ENCODE assay signal across 8 mouse cellular contexts in genomic region chr5:44226521-44227461, GRCm38 (mm10). TPM values are rescaled to one million over a fixed set of nuclear protein-coding genes. Genes with fewer than 3 reads are reported as not detected.
DNase-seq lines count a peak whose midpoint lies in the region; ATAC-seq and TF ChIP-seq lines count a peak whose summit lies in the region.

Tapt1 (minus strand) TSS chr5:44226626.

- H3K4me3 ChIP-seq in forebrain, embryonic 11.5 days (ENCODE audit: low read depth, low read length) = peak within 1 kb of the TSS; percentile 84
- H3K4me3 ChIP-seq in heart, embryonic 15.5 days = peak within 1 kb of the TSS; percentile 90
- peak within 1 kb of the TSS; percentile 89 to 95 for H3K4me3 ChIP-seq in liver, embryonic 14.5 days (ENCODE audit: insufficient read depth in 1 of 2, low read depth in 2 of 2, low read length in 2 of 2)
- H3K4me3 ChIP-seq in stomach, embryonic 15.5 days (replicated peaks) = peak within 1 kb of the TSS; percentile 90

- peak within 1 kb of the TSS; percentile 95 for H3K9ac ChIP-seq in forebrain, embryonic 11.5 days (ENCODE audit: low read length)
- peak within 1 kb of the TSS; percentile 93 for H3K9ac ChIP-seq in heart, embryonic 15.5 days
- peak within 1 kb of the TSS; percentile 90 for H3K9ac ChIP-seq in liver, embryonic 14.5 days (replicated peaks)
- peak within 1 kb of the TSS; percentile 88 for H3K9ac ChIP-seq in stomach, embryonic 15.5 days

- ATAC-seq in forebrain, embryonic 11.5 days (replicated peaks; ENCODE audit: low FRiP score) = peak; percentile 96
- peak; percentile 95 for ATAC-seq in heart, embryonic 15.5 days (replicated peaks; ENCODE audit: insufficient number of reproducible peaks, insufficient read depth, low FRiP score, low read depth)
- peak; percentile 90 for ATAC-seq in liver, embryonic 14.5 days (ENCODE audit: insufficient read depth)
- ATAC-seq in stomach, embryonic 15.5 days (ENCODE audit: insufficient read depth, low FRiP score, low read depth) = peak; percentile 94

- peak; percentile 91 for DNase-seq in CD4-positive, CD25-positive, alpha-beta regulatory T cell, adult 2 months (ENCODE audit: low read depth, low spot score)
- peak; percentile 73 for DNase-seq in c-Kit-negative CD71-positive TER-119-positive erythroid progenitor cells, embryonic 14.5 days (ENCODE audit: low read depth, low spot score)
- DNase-seq in forebrain, embryonic 11.5 days (ENCODE audit: low spot score) = peak; percentile 93
- peak; percentile 87 to 94 for DNase-seq in kidney, postnatal 25 days
- peak; percentile 65 to 72 (median 68) for DNase-seq in liver, embryonic 14.5 days (ENCODE audit: low read depth in 3 of 3, low spot score in 3 of 3)
- peak; percentile 83 for DNase-seq in neural tube, embryonic 10.5 days (ENCODE audit: extremely low spot score, low spot score)

- peak within 1 kb of the TSS; percentile 79 for H3K4me2 ChIP-seq in forebrain, embryonic 11.5 days (ENCODE audit: low read depth, low read length, severe bottlenecking)
- H3K4me2 ChIP-seq in heart, embryonic 15.5 days = peak within 1 kb of the TSS; percentile 80
- peak within 1 kb of the TSS; percentile 83 for H3K4me2 ChIP-seq in liver, embryonic 14.5 days (ENCODE audit: low read depth)
- peak within 1 kb of the TSS; percentile 83 for H3K4me2 ChIP-seq in stomach, embryonic 15.5 days

- H3K4me1 ChIP-seq in forebrain, embryonic 11.5 days (replicated peaks; ENCODE audit: control insufficient read depth, insufficient read depth, low read length) = peaks cover 6% of the 10 kb centered on the region; the same call in 1 of the 2 replicates
- H3K4me1 ChIP-seq in heart, embryonic 15.5 days (replicated peaks) = peaks cover 30% of the 10 kb centered on the region
- H3K4me1 ChIP-seq in liver, embryonic 14.5 days (replicated peaks; ENCODE audit: control insufficient read depth in 2 of 2, insufficient read depth in 2 of 2, low read length in 1 of 2) = peaks cover 22 to 31% of the 10 kb centered on the region in 2 experiments
- H3K4me1 ChIP-seq in stomach, embryonic 15.5 days = peaks cover 13% of the 10 kb centered on the region

- no peak for TF ChIP-seq EP300 in liver, embryonic 14.5 days (IDR thresholded peaks at IDR 0.05; ENCODE audit: low read depth)

- TF ChIP-seq CTCF in liver, embryonic 14.5 days (IDR thresholded peaks at IDR 0.05; ENCODE audit: low read depth) = no peak

- under 1% methylated on average over 78 of the region's 121 CpGs for WGBS in forebrain, embryonic 11.5 days
- WGBS in heart, embryonic 15.5 days = 1% methylated on average over 58 of the region's 121 CpGs
- WGBS in liver, embryonic 14.5 days (ENCODE audit: insufficient replicate concordance) = under 1% methylated on average over 114 of the region's 121 CpGs
- WGBS in stomach, embryonic 15.5 days = under 1% methylated on average over 112 of the region's 121 CpGs

- H3K27ac ChIP-seq in forebrain, embryonic 11.5 days (ENCODE audit: low read depth, low read length) = peak within 1 kb of the TSS; percentile 72
- peak within 1 kb of the TSS; percentile 92 for H3K27ac ChIP-seq in heart, embryonic 15.5 days
- peak within 1 kb of the TSS; percentile 78 for H3K27ac ChIP-seq in liver, embryonic 14.5 days
- H3K27ac ChIP-seq in stomach, embryonic 15.5 days = peak within 1 kb of the TSS; percentile 84

- H3K27me3 ChIP-seq in forebrain, embryonic 11.5 days (ENCODE audit: control insufficient read depth, insufficient read depth, low read length) = no peaks in the 10 kb centered on the region
- H3K27me3 ChIP-seq in heart, embryonic 15.5 days = no peaks in the 10 kb centered on the region
- no peaks in the 10 kb centered on the region for H3K27me3 ChIP-seq in liver, embryonic 14.5 days (ENCODE audit: control insufficient read depth, insufficient read depth, low read length)
- H3K27me3 ChIP-seq in stomach, embryonic 15.5 days (replicated peaks) = no peaks in the 10 kb centered on the region

- no peaks in the 10 kb centered on the region for H3K36me3 ChIP-seq in forebrain, embryonic 11.5 days (ENCODE audit: control insufficient read depth, insufficient read depth, low read length)
- no peaks in the 10 kb centered on the region for H3K36me3 ChIP-seq in heart, embryonic 15.5 days
- H3K36me3 ChIP-seq in liver, embryonic 14.5 days (replicated peaks; ENCODE audit: control insufficient read depth, insufficient read depth, low read depth) = no peaks in the 10 kb centered on the region
- H3K36me3 ChIP-seq in stomach, embryonic 15.5 days = no peaks in the 10 kb centered on the region

- no peaks in the 10 kb centered on the region for H3K9me3 ChIP-seq in forebrain, embryonic 11.5 days (ENCODE audit: control insufficient read depth, low read length)
- H3K9me3 ChIP-seq in heart, embryonic 15.5 days (replicated peaks) = no peaks in the 10 kb centered on the region
- no peaks in the 10 kb centered on the region for H3K9me3 ChIP-seq in liver, embryonic 14.5 days (ENCODE audit: control insufficient read depth, low read length)
- H3K9me3 ChIP-seq in stomach, embryonic 15.5 days = no peaks in the 10 kb centered on the region

RNA-seq across cellular contexts. Expression of gene Tapt1, which starts in this region (rescaled TPM):
- polyA plus RNA-seq in forebrain, embryonic 11.5 days (2014; fragmentation: Nextera tagmentation; extraction: Ambion mirVana) = 29.4 and 31.0 TPM in 2 replicates
- polyA plus RNA-seq in heart, embryonic 15.5 days (2015; fragmentation: Nextera tagmentation; extraction: Ambion mirVana) = 20.8 and 24.4 TPM in 2 replicates
- polyA plus RNA-seq in liver, embryonic 14.5 days (2012; rRNA removed) = 26.0 and 30.9 TPM in 2 replicates
- polyA plus RNA-seq in liver, embryonic 14.5 days (2014; fragmentation: Nextera tagmentation; extraction: Ambion mirVana) = 31.2 and 38.5 TPM in 2 replicates
- 29.7 and 31.0 TPM in 2 replicates for polyA plus RNA-seq in stomach, embryonic 15.5 days (2015; fragmentation: Nextera tagmentation; extraction: Ambion mirVana)

Comparison
In these comparisons a context has a peak if more than half of its experiments do, and no peak if none do; other contexts are left out.
1. Peak in every context shown above with its lines: DNase-seq, ATAC-seq, H3K4me3 ChIP-seq and H3K27ac ChIP-seq.